ENCODE assay signal across 10 mouse cellular contexts in the genomic region with DNA sequence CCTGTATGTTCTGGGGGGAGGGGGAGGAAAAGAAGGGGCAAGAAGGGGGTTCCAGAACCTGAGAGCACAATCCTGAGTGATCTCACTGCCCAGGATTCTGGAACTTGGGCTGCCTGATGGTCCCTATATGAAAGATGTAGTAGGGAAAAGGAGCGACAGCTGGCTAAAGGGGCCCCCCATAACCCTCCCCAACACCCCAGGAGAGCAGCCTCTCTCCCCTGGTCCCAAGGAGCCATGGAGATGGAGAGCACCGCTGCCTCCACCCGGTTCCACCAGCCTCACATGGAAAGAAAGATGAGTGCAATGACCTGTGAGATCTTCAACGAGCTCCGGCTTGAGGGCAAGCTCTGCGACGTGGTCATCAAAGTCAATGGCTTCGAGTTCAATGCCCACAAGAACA. TPM values are rescaled to one million over a fixed set of nuclear protein-coding genes. Genes with fewer than 3 reads are reported as not detected.
DNase-seq lines count a peak whose midpoint lies in the region; ATAC-seq and TF ChIP-seq lines count a peak whose summit lies in the region.
"Had no signal": no experiment of that assay in that cellular context is flagged by ENCODE, and none has a peak within 500 bp of the region (broad histone marks: within the 10 kb centered on the region; RNA-seq: fewer than 3 reads in every experiment).

TSS of gene Nt5c3b (minus strand) at position 12 of the 400 bp plus-strand sequence.
TSS of gene Klhl10 (plus strand) at position 121 of the 400 bp plus-strand sequence.

- WGBS in lung, embryonic 14.5 days, result 81% methylated on average over 8 of the region's 8 CpGs
- 87% methylated on average over 8 of the region's 8 CpGs for WGBS in limb, embryonic 10.5 days
- 79% methylated on average over 8 of the region's 8 CpGs for whole genome bisulfite sequencing in neural tube, embryonic 15.5 days

- H3K27ac ChIP-seq in lung, embryonic 14.5 days (ENCODE audit: low read depth), result peak within 1 kb of the TSS; percentile 50; the same call in 1 of the 2 replicates
- H3K27ac ChIP-seq in embryonic fibroblast, embryonic 13.5 days (ENCODE audit: insufficient read depth, low read length), result no peak within 1 kb of the TSS
- H3K27ac ChIP-seq in limb, embryonic 10.5 days, result peak within 1 kb of the TSS; percentile 97
- peak within 1 kb of the TSS; percentile 80 for H3K27ac ChIP-seq in neural tube, embryonic 15.5 days (replicated peaks)

- TF ChIP-seq CTCF in lung, embryonic 14.5 days (IDR thresholded peaks at IDR 0.05; ENCODE audit: low read depth), result no peak
- no peak for TF ChIP-seq CTCF in embryonic fibroblast, embryonic 13.5 days (IDR thresholded peaks at IDR 0.05; ENCODE audit: borderline replicate concordance, insufficient read depth, low read length)

- peak within 1 kb of the TSS; percentile 91 for H3K9ac ChIP-seq in lung, embryonic 14.5 days
- H3K9ac ChIP-seq in neural tube, embryonic 15.5 days (replicated peaks), result peak within 1 kb of the TSS; percentile 92

- H3K36me3 ChIP-seq in lung, embryonic 14.5 days (ENCODE audit: insufficient read depth), result peaks cover 24% of the 10 kb centered on the region; the same call in 1 of the 2 replicates
- H3K36me3 ChIP-seq in limb, embryonic 10.5 days, result peaks cover 31% of the 10 kb centered on the region
- peaks cover 6% of the 10 kb centered on the region; the same call in 1 of the 2 replicates for H3K36me3 ChIP-seq in neural tube, embryonic 15.5 days

- H3K27me3 ChIP-seq in lung, embryonic 14.5 days (ENCODE audit: insufficient read depth, low read length), result no peaks in the 10 kb centered on the region
- no peaks in the 10 kb centered on the region for H3K27me3 ChIP-seq in limb, embryonic 10.5 days (ENCODE audit: low read depth, poor library complexity, severe bottlenecking)
- H3K27me3 ChIP-seq in neural tube, embryonic 15.5 days (replicated peaks), result no peaks in the 10 kb centered on the region

- no peak for DNase-seq in lung, embryonic 14.5 days
- DNase-seq in lung, postnatal 36 days, result no peak
- DNase-seq in limb, embryonic 10.5 days (ENCODE audit: low spot score), result no peak
- no peak for DNase-seq in right cerebral cortex, postnatal 14 days
- no peak for DNase-seq in embryo, embryonic 11 days
- no peak for DNase-seq in layer of hippocampus, adult 9-10 months (ENCODE audit: low spot score)
- DNase-seq: kidney, adult 8-10 months; right cerebral cortex, postnatal 4 days had no signal

- peak within 1 kb of the TSS; percentile 79 for H3K4me3 ChIP-seq in lung, embryonic 14.5 days (ENCODE audit: low read depth, low read length)
- peak within 1 kb of the TSS; percentile 66 for H3K4me3 ChIP-seq in embryonic fibroblast, embryonic 13.5 days (ENCODE audit: insufficient read depth, low read length)
- H3K4me3 ChIP-seq in limb, embryonic 10.5 days, result peak within 1 kb of the TSS; percentile 99
- H3K4me3 ChIP-seq in neural tube, embryonic 15.5 days (replicated peaks), result peak within 1 kb of the TSS; percentile 84

- H3K4me1 ChIP-seq in lung, embryonic 14.5 days (ENCODE audit: insufficient read depth), result peaks cover 6% of the 10 kb centered on the region; the same call in 1 of the 2 replicates
- peaks cover 5% of the 10 kb centered on the region; the same call in 1 of the 2 replicates for H3K4me1 ChIP-seq in embryonic fibroblast, embryonic 13.5 days (ENCODE audit: control insufficient read depth, insufficient read depth, low read length)
- peaks cover 24% of the 10 kb centered on the region for H3K4me1 ChIP-seq in limb, embryonic 10.5 days
- H3K4me1 ChIP-seq in neural tube, embryonic 15.5 days, result peaks cover 25% of the 10 kb centered on the region

- no peak for ATAC-seq in lung, embryonic 14.5 days (ENCODE audit: insufficient read depth)
- ATAC-seq in neural tube, embryonic 15.5 days (ENCODE audit: low FRiP score), result no peak

- H3K9me3 ChIP-seq in lung, embryonic 14.5 days (ENCODE audit: low read depth, low read length), result no peaks in the 10 kb centered on the region
- H3K9me3 ChIP-seq in limb, embryonic 10.5 days (replicated peaks), result no peaks in the 10 kb centered on the region
- H3K9me3 ChIP-seq in neural tube, embryonic 15.5 days (replicated peaks), result no peaks in the 10 kb centered on the region

- no peak for TF ChIP-seq POLR2A in embryonic fibroblast, embryonic 13.5 days (IDR thresholded peaks at IDR 0.05; ENCODE audit: low read depth, low read length)

- peak within 1 kb of the TSS; percentile 74 for H3K4me2 ChIP-seq in lung, embryonic 14.5 days
- peak within 1 kb of the TSS; percentile 76 for H3K4me2 ChIP-seq in neural tube, embryonic 15.5 days

RNA-seq across cellular contexts. Expression of gene Nt5c3b, which starts in this region (rescaled TPM):
- 127 and 136 TPM in 2 replicates for polyA plus RNA-seq in lung, embryonic 14.5 days (2014; fragmentation: Nextera tagmentation; extraction: Ambion mirVana)
- polyA plus RNA-seq in embryonic fibroblast, embryonic 13.5 days (2011; ENCODE audit: insufficient read length, low read depth, missing spikeins), result 44.8 and 52.0 TPM in 2 replicates
- 149 and 173 TPM in 2 replicates for polyA plus RNA-seq in limb, embryonic 10.5 days (2016; fragmentation: Nextera tagmentation; extraction: Ambion mirVana)
- polyA plus RNA-seq in neural tube, embryonic 15.5 days (2015; fragmentation: Nextera tagmentation; extraction: Ambion mirVana), result 118 and 121 TPM in 2 replicates

RNA-seq across cellular contexts. Expression of gene Klhl10, which starts in this region (rescaled TPM):
- 0.24 and 0.58 TPM in 2 replicates for polyA plus RNA-seq in lung, embryonic 14.5 days (2014; fragmentation: Nextera tagmentation; extraction: Ambion mirVana)
- polyA plus RNA-seq in embryonic fibroblast, embryonic 13.5 days (2011; ENCODE audit: insufficient read length, low read depth, missing spikeins), result 0.40 and 0.77 TPM in 2 replicates
- polyA plus RNA-seq in limb, embryonic 10.5 days (2016; fragmentation: Nextera tagmentation; extraction: Ambion mirVana), result 0.63 and 0.69 TPM in 2 replicates
- 0.83 and 0.84 TPM in 2 replicates for polyA plus RNA-seq in neural tube, embryonic 15.5 days (2015; fragmentation: Nextera tagmentation; extraction: Ambion mirVana)
